ENCODE assay signal across 13 mouse cellular contexts in the genomic region with DNA sequence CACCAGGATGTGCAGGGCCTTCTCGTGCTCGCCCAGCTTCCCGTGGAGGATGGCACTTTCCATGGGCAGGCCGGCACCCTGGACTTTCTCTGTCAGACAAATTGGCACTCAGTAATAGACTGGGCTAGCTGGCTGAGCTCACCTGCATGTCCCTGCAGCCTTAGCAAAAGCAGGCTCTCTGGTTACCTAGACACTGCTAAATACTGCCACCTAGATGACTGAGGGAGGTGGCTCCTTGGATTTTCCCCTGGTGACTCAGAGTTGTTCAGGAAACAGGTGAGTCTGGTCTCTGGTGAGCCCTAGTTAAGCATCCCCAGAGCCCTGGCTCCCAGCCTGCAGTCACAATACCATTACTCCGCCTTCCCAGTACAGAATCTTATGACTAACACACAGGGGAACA. TPM values are rescaled to one million over a fixed set of nuclear protein-coding genes. Genes with fewer than 3 reads are reported as not detected.
A peak's percentile ranks its signal among the peaks of the same experiment; 100 is the strongest.
DNase-seq lines count a peak whose midpoint lies in the region; ATAC-seq lines count a peak whose summit lies in the region.
"Had no signal": no experiment of that assay in that cellular context is flagged by ENCODE, and none has a peak within 500 bp of the region (broad histone marks: within the 10 kb centered on the region; RNA-seq: fewer than 3 reads in every experiment).

No protein-coding gene starts in this region.

- peak; percentile 28 for DNase-seq in forebrain, embryonic 14.5 days (ENCODE audit: low spot score)
- no peak for DNase-seq in forebrain, embryonic 11.5 days (ENCODE audit: low spot score)
- DNase-seq in kidney, postnatal 10 days: peak; percentile 12
- no peak for DNase-seq in kidney, adult 11 months
- DNase-seq in midbrain, embryonic 10.5 days (ENCODE audit: low spot score): no peak
- no peak for DNase-seq in thymus, postnatal 0 days (ENCODE audit: low spot score)
- DNase-seq: adrenal gland, adult 2 months; gastrocnemius, postnatal 25 days; liver had no signal

- peaks cover 76% of the 10 kb centered on the region for H3K36me3 ChIP-seq in forebrain, embryonic 14.5 days (ENCODE audit: control insufficient read depth, insufficient read depth, low read length)
- no peaks in the 10 kb centered on the region; the same call in 1 of the 2 replicates for H3K36me3 ChIP-seq in forebrain, embryonic 11.5 days (ENCODE audit: control insufficient read depth, insufficient read depth, low read length)
- peaks cover 25% of the 10 kb centered on the region for H3K36me3 ChIP-seq in midbrain, embryonic 16.5 days (ENCODE audit: control insufficient read depth, insufficient read depth, low read length)
- peaks cover 76% of the 10 kb centered on the region for H3K36me3 ChIP-seq in midbrain, embryonic 10.5 days
- H3K36me3 ChIP-seq in heart, embryonic 11.5 days (ENCODE audit: control insufficient read depth, insufficient read depth, low read length): peaks cover 9% of the 10 kb centered on the region; the same call in 1 of the 2 replicates

- no peak for ATAC-seq in forebrain, embryonic 14.5 days
- no peak for ATAC-seq in forebrain, embryonic 11.5 days (replicated peaks; ENCODE audit: low FRiP score)
- 0 out of 2 replicates have a peak, but pooled peaks have one; percentile 22 for ATAC-seq in midbrain, embryonic 16.5 days
- ATAC-seq in heart, embryonic 11.5 days (replicated peaks; ENCODE audit: insufficient number of reproducible peaks, low FRiP score, low TSS enrichment): no peak

- H3K4me1 ChIP-seq in forebrain, embryonic 14.5 days (ENCODE audit: control insufficient read depth, insufficient read depth, low read length): no peaks in the 10 kb centered on the region
- no peaks in the 10 kb centered on the region for H3K4me1 ChIP-seq in forebrain, embryonic 11.5 days (replicated peaks; ENCODE audit: control insufficient read depth, insufficient read depth, low read length)
- H3K4me1 ChIP-seq in midbrain, embryonic 16.5 days (ENCODE audit: control insufficient read depth, insufficient read depth, low read length): no peaks in the 10 kb centered on the region
- H3K4me1 ChIP-seq in midbrain, embryonic 10.5 days: no peaks in the 10 kb centered on the region; the same call in 1 of the 2 replicates
- no peaks in the 10 kb centered on the region for H3K4me1 ChIP-seq in heart, embryonic 11.5 days (ENCODE audit: control insufficient read depth, insufficient read depth, low read length)
- H3K4me1 ChIP-seq: heart, embryonic 15.5 days had no signal

- no peak overlapping the region for H3K4me2 ChIP-seq in forebrain, embryonic 14.5 days (ENCODE audit: low read length)
- H3K4me2 ChIP-seq in forebrain, embryonic 11.5 days (ENCODE audit: low read depth, low read length, severe bottlenecking): no peak overlapping the region
- no peak overlapping the region for H3K4me2 ChIP-seq in midbrain, embryonic 16.5 days (ENCODE audit: low read length)
- no peak overlapping the region for H3K4me2 ChIP-seq in heart, embryonic 11.5 days
- H3K4me2 ChIP-seq: forebrain, embryonic 12.5 days; heart, embryonic 15.5 days had no signal

- WGBS in forebrain, embryonic 14.5 days: 92% methylated on average over 5 of the region's 5 CpGs
- WGBS in forebrain, embryonic 11.5 days: 94% methylated on average over 5 of the region's 5 CpGs
- WGBS in midbrain, embryonic 16.5 days: 92% methylated on average over 5 of the region's 5 CpGs
- WGBS in midbrain, embryonic 10.5 days: 90% methylated on average over 5 of the region's 5 CpGs
- WGBS in heart, embryonic 11.5 days (ENCODE audit: insufficient replicate concordance): 86% methylated on average over 5 of the region's 5 CpGs

- no peak overlapping the region for H3K9ac ChIP-seq in forebrain, embryonic 14.5 days (ENCODE audit: low read length)
- H3K9ac ChIP-seq in forebrain, embryonic 11.5 days (ENCODE audit: low read length): no peak overlapping the region
- no peak overlapping the region for H3K9ac ChIP-seq in midbrain, embryonic 16.5 days (ENCODE audit: low read depth, low read length)
- H3K9ac ChIP-seq in heart, embryonic 11.5 days (ENCODE audit: low read depth, low read length): no peak overlapping the region
- H3K9ac ChIP-seq: forebrain, embryonic 12.5 days; heart, embryonic 15.5 days had no signal

- H3K27ac ChIP-seq in forebrain, embryonic 14.5 days (ENCODE audit: low read depth, low read length): no peak overlapping the region
- no peak overlapping the region for H3K27ac ChIP-seq in forebrain, embryonic 11.5 days (ENCODE audit: low read depth, low read length)
- no peak overlapping the region for H3K27ac ChIP-seq in midbrain, embryonic 16.5 days (ENCODE audit: low read length)
- no peak overlapping the region for H3K27ac ChIP-seq in midbrain, embryonic 10.5 days (replicated peaks)
- no peak overlapping the region for H3K27ac ChIP-seq in heart, embryonic 11.5 days (ENCODE audit: low read depth, low read length)
- H3K27ac ChIP-seq: forebrain, embryonic 12.5 days; heart, embryonic 15.5 days had no signal

- H3K9me3 ChIP-seq in forebrain, embryonic 14.5 days (replicated peaks; ENCODE audit: control insufficient read depth, low read length): no peaks in the 10 kb centered on the region
- H3K9me3 ChIP-seq in forebrain, embryonic 11.5 days (ENCODE audit: control insufficient read depth, low read length): no peaks in the 10 kb centered on the region
- no peaks in the 10 kb centered on the region for H3K9me3 ChIP-seq in midbrain, embryonic 16.5 days (replicated peaks; ENCODE audit: control insufficient read depth, low read length, poor library complexity, severe bottlenecking)
- H3K9me3 ChIP-seq in midbrain, embryonic 10.5 days (replicated peaks): no peaks in the 10 kb centered on the region
- H3K9me3 ChIP-seq in heart, embryonic 11.5 days (replicated peaks; ENCODE audit: control insufficient read depth, low read length): no peaks in the 10 kb centered on the region
- H3K9me3 ChIP-seq: forebrain, embryonic 12.5 days; heart, embryonic 15.5 days had no signal

- no peak overlapping the region for H3K4me3 ChIP-seq in forebrain, embryonic 14.5 days (ENCODE audit: low read depth, low read length)
- H3K4me3 ChIP-seq in forebrain, embryonic 11.5 days (ENCODE audit: low read depth, low read length): no peak overlapping the region
- no peak overlapping the region for H3K4me3 ChIP-seq in midbrain, embryonic 16.5 days (ENCODE audit: low read depth, low read length)
- no peak overlapping the region for H3K4me3 ChIP-seq in midbrain, embryonic 10.5 days
- H3K4me3 ChIP-seq in heart, embryonic 11.5 days (ENCODE audit: low read depth, low read length): no peak overlapping the region
- H3K4me3 ChIP-seq: forebrain, embryonic 12.5 days; heart, embryonic 15.5 days had no signal

- H3K27me3 ChIP-seq in forebrain, embryonic 14.5 days (replicated peaks; ENCODE audit: control insufficient read depth, insufficient read depth, low read length): no peaks in the 10 kb centered on the region
- H3K27me3 ChIP-seq in forebrain, embryonic 11.5 days (ENCODE audit: control insufficient read depth, insufficient read depth, low read length): no peaks in the 10 kb centered on the region
- no peaks in the 10 kb centered on the region for H3K27me3 ChIP-seq in midbrain, embryonic 16.5 days (ENCODE audit: control insufficient read depth, insufficient read depth, low read depth, low read length)
- no peaks in the 10 kb centered on the region for H3K27me3 ChIP-seq in midbrain, embryonic 10.5 days (ENCODE audit: low read depth, poor library complexity, severe bottlenecking)
- no peaks in the 10 kb centered on the region for H3K27me3 ChIP-seq in heart, embryonic 11.5 days (ENCODE audit: control insufficient read depth, insufficient read depth, low read length)
- H3K27me3 ChIP-seq: forebrain, embryonic 12.5 days; heart, embryonic 15.5 days had no signal

RNA-seq across cellular contexts. Expression of gene Tgfbrap1, which starts 46.5 kb away (rescaled TPM):
- polyA plus RNA-seq in forebrain, embryonic 14.5 days (2014; fragmentation: Nextera tagmentation; extraction: Ambion mirVana): 12.9 and 16.3 TPM in 2 replicates
- 17.3 and 17.6 TPM in 2 replicates for polyA plus RNA-seq in forebrain, embryonic 11.5 days (2014; fragmentation: Nextera tagmentation; extraction: Ambion mirVana)
- 17.6 and 17.8 TPM in 2 replicates for polyA plus RNA-seq in midbrain, embryonic 16.5 days (2015; fragmentation: Nextera tagmentation; extraction: Ambion mirVana)
- polyA plus RNA-seq in midbrain, embryonic 10.5 days (2016; fragmentation: Nextera tagmentation; extraction: Ambion mirVana): 13.5 and 14.8 TPM in 2 replicates
- 5.3 and 5.6 TPM in 2 replicates for polyA plus RNA-seq in thymus, postnatal 0 days (2015; fragmentation: Nextera tagmentation; extraction: Ambion mirVana)
- 8.6 and 8.7 TPM in 2 replicates for polyA plus RNA-seq in heart, embryonic 11.5 days (2014; fragmentation: Nextera tagmentation; extraction: Ambion mirVana)

RNA-seq across cellular contexts. Expression of gene AI597479, which starts 46.6 kb away (rescaled TPM):
- polyA plus RNA-seq in forebrain, embryonic 14.5 days (2014; fragmentation: Nextera tagmentation; extraction: Ambion mirVana): 50.4 and 54.4 TPM in 2 replicates
- 38.3 and 41.8 TPM in 2 replicates for polyA plus RNA-seq in forebrain, embryonic 11.5 days (2014; fragmentation: Nextera tagmentation; extraction: Ambion mirVana)
- polyA plus RNA-seq in midbrain, embryonic 16.5 days (2015; fragmentation: Nextera tagmentation; extraction: Ambion mirVana): 57.5 and 59.9 TPM in 2 replicates
- 41.3 and 43.8 TPM in 2 replicates for polyA plus RNA-seq in midbrain, embryonic 10.5 days (2016; fragmentation: Nextera tagmentation; extraction: Ambion mirVana)
- polyA plus RNA-seq in thymus, postnatal 0 days (2015; fragmentation: Nextera tagmentation; extraction: Ambion mirVana): 19.7 and 21.1 TPM in 2 replicates
- 22.4 and 29.8 TPM in 2 replicates for polyA plus RNA-seq in heart, embryonic 11.5 days (2014; fragmentation: Nextera tagmentation; extraction: Ambion mirVana)

Comparison
In these comparisons a context has a peak if more than half of its experiments do, and no peak if none do; other contexts are left out.
1. DNase-seq: peak in forebrain, embryonic 14.5 days (single experiment) and kidney, postnatal 10 days (single experiment); none in forebrain, embryonic 11.5 days (single experiment), kidney, adult 11 months (single experiment), midbrain, embryonic 10.5 days (single experiment) and thymus, postnatal 0 days (single experiment).